Mouse (Mus musculus): ENCODE data around the gene Stmn1. TPM values are rescaled to one million over a fixed set of nuclear protein-coding genes. Genes with fewer than 3 reads are reported as not detected.

Gene Stmn1
- polyA plus RNA-seq, 1 experiment from 2014 or later = 5,657 TPM

DNA sequence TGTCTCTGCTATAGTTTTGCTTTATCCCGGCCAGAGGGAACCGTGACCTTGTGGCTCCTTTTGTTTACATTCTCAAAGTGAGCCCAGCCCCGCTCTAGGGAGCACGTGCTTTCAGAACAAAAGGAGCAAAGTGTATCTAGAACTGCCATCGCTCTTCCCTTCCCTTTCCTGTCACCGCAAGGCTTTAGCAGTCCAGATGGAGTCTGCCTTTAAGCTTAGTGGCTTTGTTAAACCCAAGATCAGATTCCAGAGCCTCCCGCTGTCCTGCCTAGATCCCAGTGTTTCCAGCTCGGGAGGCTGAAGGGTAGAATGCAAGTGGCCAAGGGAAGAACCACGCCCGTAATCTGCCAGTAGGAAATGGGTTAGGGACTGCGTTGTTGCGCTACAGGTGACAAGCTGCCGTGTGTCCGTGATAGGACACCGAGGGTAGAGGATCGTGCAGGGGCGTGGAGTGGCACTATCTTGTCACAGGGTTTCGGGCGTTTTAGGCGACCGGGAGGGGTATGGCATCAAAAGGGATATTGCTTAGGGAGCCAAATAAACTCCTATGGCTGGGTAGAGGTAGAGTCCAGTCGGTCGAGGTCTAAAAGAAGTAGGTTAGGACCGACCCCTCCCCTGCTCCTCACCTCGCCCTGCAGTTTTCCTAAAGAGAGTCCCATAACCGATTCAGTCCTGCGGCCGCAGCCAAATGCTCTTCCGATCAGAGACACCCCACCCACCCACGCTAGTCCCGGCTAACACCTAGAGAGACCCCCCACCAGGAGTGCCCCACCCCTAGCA is 495 bp upstream of the Stmn1 start:
- H3K27ac ChIP-seq (ENCODE audit: low read depth, low read length) = peak overlapping the region; percentile 99
- H3K9ac ChIP-seq (ENCODE audit: low read depth, low read length) = peak overlapping the region; percentile 97
- H3K4me3 ChIP-seq (ENCODE audit: low read length) = peak overlapping the region; percentile 96
- peaks cover 37% of the 10 kb centered on the region for H3K4me1 ChIP-seq (ENCODE audit: control insufficient read depth, insufficient read depth, low read depth, low read length)
- no peaks in the 10 kb centered on the region for H3K27me3 ChIP-seq (replicated peaks; ENCODE audit: control insufficient read depth, insufficient read depth, low read length)
- peaks cover 14% of the 10 kb centered on the region for H3K36me3 ChIP-seq (ENCODE audit: control insufficient read depth, insufficient read depth, low read length)
- H3K4me2 ChIP-seq (ENCODE audit: low read length) = peak overlapping the region; percentile 62
- WGBS = 0% methylated on average over 31 of the region's 31 CpGs
- H3K9me3 ChIP-seq (ENCODE audit: control insufficient read depth, low read length) = no peaks in the 10 kb centered on the region
- peak; percentile 21 for ATAC-seq

DNA sequence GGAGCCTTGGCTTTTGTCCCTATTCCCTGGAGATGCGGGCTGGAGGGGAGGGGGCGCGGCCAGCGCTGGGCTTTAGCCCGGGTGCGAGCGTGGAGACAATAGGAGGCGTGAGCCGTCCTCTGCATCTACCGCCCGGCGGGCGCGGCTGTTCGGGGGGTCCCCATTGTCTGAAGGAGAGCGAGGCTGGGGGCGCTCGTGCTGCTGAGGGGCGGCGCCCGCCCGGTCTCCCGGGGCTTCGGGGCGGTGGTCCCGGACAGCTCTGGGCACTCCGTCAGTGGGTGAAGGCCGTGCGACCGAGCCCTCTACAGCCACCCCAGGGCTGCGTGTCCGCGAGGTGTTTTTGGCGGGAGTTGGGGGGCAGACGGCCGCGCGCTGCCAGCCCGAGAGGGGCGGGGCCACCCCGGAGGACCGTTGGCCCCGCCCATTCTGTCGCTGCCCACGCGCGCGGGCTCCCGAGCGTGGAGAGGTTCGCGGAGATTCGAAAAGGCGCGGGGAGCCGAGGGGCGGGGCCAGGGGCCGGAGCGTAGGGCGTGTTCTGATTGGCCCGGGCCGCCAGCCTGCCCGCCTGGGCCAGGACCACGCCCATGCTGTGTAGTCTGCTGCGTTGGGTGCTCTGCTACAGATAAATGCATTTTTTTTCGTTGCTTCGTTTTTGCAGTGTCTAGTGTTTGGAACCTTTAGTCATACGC is 602 bp downstream of the Stmn1 start:
- peak; percentile 83 for ATAC-seq
- H3K9me3 ChIP-seq (ENCODE audit: control insufficient read depth, low read length) = no peaks in the 10 kb centered on the region
- peaks cover 18% of the 10 kb centered on the region for H3K36me3 ChIP-seq (ENCODE audit: control insufficient read depth, insufficient read depth, low read length)
- no peaks in the 10 kb centered on the region for H3K27me3 ChIP-seq (replicated peaks; ENCODE audit: control insufficient read depth, insufficient read depth, low read length)
- peak overlapping the region; percentile 96 for H3K4me3 ChIP-seq (ENCODE audit: low read length)
- under 1% methylated on average over 56 of the region's 68 CpGs for WGBS
- H3K4me1 ChIP-seq (ENCODE audit: control insufficient read depth, insufficient read depth, low read depth, low read length) = peaks cover 43% of the 10 kb centered on the region
- H3K4me2 ChIP-seq (ENCODE audit: low read length) = peak overlapping the region; percentile 74
- H3K27ac ChIP-seq (ENCODE audit: low read depth, low read length) = peak overlapping the region; percentile 99
- H3K9ac ChIP-seq (ENCODE audit: low read depth, low read length) = peak overlapping the region; percentile 97

DNA sequence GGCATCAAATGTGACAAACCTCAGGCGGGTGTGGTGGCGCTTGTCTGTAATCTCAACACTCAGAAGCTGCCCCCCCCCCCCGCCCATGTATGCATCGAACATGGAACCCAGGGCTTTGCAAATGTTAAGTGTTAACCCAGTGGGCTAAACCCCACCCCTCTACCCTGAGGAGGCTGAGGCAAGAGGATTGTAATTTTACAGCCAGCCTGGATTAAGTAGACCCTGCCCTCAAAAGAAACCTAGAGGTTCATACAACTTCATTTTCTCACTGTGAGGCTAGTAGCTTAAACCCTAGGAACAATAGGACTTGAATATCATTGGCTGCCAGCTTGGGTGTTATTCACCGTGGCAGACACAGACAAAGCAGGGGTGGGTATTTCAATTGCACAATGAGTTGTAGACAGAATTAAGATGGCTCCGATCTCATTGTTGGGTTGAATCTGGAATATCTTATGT is 1.2 kb downstream of the Stmn1 start:
- Histone ChIP-seq H3K27ac (ENCODE audit: low read depth, low read length) (peak overlapping the region; percentile 99), H3K9me3 (ENCODE audit: control insufficient read depth, low read length) (no peaks in the 10 kb centered on the region), H3K4me2 (ENCODE audit: low read length) (peak overlapping the region; percentile 74), H3K4me3 (ENCODE audit: low read length) (peak overlapping the region; percentile 96), H3K36me3 (ENCODE audit: control insufficient read depth, insufficient read depth, low read length) (peaks cover 25% of the 10 kb centered on the region), H3K27me3 (replicated peaks; ENCODE audit: control insufficient read depth, insufficient read depth, low read length) (no peaks in the 10 kb centered on the region), H3K4me1 (ENCODE audit: control insufficient read depth, insufficient read depth, low read depth, low read length) (peaks cover 49% of the 10 kb centered on the region), H3K9ac (ENCODE audit: low read depth, low read length) (peak overlapping the region; percentile 97)
- 5% methylated on average over 6 of the region's 6 CpGs for WGBS
- peak; percentile 22; the same call in 1 of the 2 replicates for ATAC-seq

DNA sequence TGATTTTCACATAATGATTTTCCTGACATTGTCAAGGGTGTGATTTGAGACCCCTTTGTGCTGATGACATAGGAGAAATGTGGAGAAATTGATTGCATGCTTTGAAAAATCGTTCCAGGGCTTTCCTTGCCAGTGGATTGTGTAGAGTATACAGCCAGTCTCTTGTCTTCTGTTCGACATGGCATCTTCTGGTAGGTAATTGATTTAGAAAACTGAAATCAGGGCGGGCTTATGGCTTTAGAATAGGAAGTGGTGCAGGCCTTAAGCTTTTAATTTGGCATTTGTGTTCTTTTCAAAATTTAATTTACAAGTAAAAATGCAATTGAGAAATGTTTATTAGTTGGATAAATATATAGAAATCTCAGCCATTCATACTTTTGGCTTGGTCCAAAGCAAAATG is 1.9 kb downstream of the Stmn1 start:
- Histone ChIP-seq H3K36me3 (ENCODE audit: control insufficient read depth, insufficient read depth, low read length) (peaks cover 30% of the 10 kb centered on the region), H3K4me3 (ENCODE audit: low read length) (peak overlapping the region; percentile 96), H3K4me1 (ENCODE audit: control insufficient read depth, insufficient read depth, low read depth, low read length) (peaks cover 52% of the 10 kb centered on the region), H3K9ac (ENCODE audit: low read depth, low read length) (peak overlapping the region; percentile 97), H3K9me3 (ENCODE audit: control insufficient read depth, low read length) (no peaks in the 10 kb centered on the region), H3K27ac (ENCODE audit: low read depth, low read length) (peak overlapping the region; percentile 99; the same call in 1 of the 2 replicates), H3K27me3 (replicated peaks; ENCODE audit: control insufficient read depth, insufficient read depth, low read length) (no peaks in the 10 kb centered on the region), H3K4me2 (ENCODE audit: low read length) (peak overlapping the region; percentile 74)
- no peak for ATAC-seq
- WGBS = 19% methylated on average over 3 of the region's 3 CpGs

DNA sequence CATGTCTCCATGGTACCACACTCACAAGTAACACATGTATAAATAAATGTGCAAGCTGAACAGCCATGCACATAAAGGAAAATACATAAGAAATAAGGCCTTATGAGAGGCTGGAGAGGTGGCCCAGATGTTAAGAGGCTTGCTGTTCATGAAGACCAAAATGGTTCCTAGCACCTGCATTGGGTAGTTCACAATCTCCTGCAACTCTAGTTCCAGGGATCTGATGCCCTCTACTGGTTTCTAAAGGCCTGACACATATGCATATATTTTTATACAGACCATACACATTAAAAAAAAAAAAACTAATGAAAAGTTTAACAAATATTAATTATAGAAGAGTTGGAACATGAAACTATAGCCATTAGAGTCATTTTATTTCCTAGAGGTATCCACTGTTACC is 3.3 kb downstream of the Stmn1 start:
- H3K9me3 ChIP-seq (ENCODE audit: control insufficient read depth, low read length) = no peaks in the 10 kb centered on the region
- H3K36me3 ChIP-seq (ENCODE audit: control insufficient read depth, insufficient read depth, low read length) = peaks cover 42% of the 10 kb centered on the region
- peak overlapping the region; percentile 49 for H3K27ac ChIP-seq (ENCODE audit: low read depth, low read length)
- H3K27me3 ChIP-seq (replicated peaks; ENCODE audit: control insufficient read depth, insufficient read depth, low read length) = no peaks in the 10 kb centered on the region
- ATAC-seq = no peak
- H3K9ac ChIP-seq (ENCODE audit: low read depth, low read length) = peak overlapping the region; percentile 53
- peak overlapping the region; percentile 96 for H3K4me3 ChIP-seq (ENCODE audit: low read length)
- H3K4me1 ChIP-seq (ENCODE audit: control insufficient read depth, insufficient read depth, low read depth, low read length) = peaks cover 40% of the 10 kb centered on the region
- H3K4me2 ChIP-seq (ENCODE audit: low read length) = peak overlapping the region; percentile 74

DNA sequence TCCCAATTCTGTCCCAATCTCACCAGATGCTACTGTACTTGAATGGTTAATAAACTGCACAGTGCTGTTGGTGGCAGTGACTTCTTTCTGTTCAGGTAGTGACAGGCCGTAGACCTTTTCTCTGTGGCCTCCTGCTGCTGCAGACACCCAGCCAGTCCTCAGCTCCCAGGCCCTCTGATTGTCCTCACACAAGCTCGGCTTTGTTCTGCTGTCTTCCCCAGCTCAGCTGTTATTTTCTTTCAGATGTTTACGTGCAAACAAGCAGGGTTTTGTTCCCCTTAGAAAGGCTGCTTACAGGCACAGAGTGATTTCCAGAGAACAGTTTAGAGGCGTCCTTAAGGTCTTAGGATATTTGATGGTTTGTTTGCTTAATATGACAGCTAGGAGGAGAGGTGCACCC is 5.6 kb downstream of the Stmn1 start:
- WGBS = 31% methylated on average over 4 of the region's 4 CpGs
- peak overlapping the region; percentile 32 for H3K4me2 ChIP-seq (ENCODE audit: low read length)
- peaks cover 47% of the 10 kb centered on the region for H3K36me3 ChIP-seq (ENCODE audit: control insufficient read depth, insufficient read depth, low read length)
- H3K9me3 ChIP-seq (ENCODE audit: control insufficient read depth, low read length) = no peaks in the 10 kb centered on the region
- no peak overlapping the region for H3K4me3 ChIP-seq (ENCODE audit: low read length)
- H3K4me1 ChIP-seq (ENCODE audit: control insufficient read depth, insufficient read depth, low read depth, low read length) = peaks cover 32% of the 10 kb centered on the region
- no peak for ATAC-seq
- H3K9ac ChIP-seq (ENCODE audit: low read depth, low read length) = peak overlapping the region; percentile 39; the same call in 1 of the 2 replicates
- H3K27ac ChIP-seq (ENCODE audit: low read depth, low read length) = peak overlapping the region; percentile 72
- H3K27me3 ChIP-seq (replicated peaks; ENCODE audit: control insufficient read depth, insufficient read depth, low read length) = no peaks in the 10 kb centered on the region

DNA sequence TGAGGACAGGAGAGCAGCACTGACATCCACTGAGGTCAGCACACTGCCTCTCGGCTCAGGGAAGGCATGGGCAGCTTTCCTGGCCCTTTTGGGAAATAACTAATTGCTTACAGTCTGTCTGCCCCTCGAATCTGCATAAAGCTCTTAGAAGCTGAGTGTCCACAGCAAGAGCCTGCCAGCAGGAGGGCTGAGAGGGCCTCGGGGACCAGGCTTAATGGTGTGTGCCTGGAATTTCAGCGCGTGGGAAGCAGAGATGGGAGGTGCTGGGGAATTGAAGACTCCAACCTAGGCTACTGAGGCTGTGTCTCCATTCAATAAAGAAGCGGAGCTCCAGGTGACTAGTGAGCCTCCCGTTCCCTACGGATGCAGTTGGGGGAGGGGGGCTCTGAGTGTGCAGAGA is 6.1 kb downstream of the Stmn1 start:
- Histone ChIP-seq H3K9ac (ENCODE audit: low read depth, low read length) (peak overlapping the region; percentile 39; the same call in 1 of the 2 replicates), H3K4me3 (ENCODE audit: low read length) (no peak overlapping the region), H3K4me1 (ENCODE audit: control insufficient read depth, insufficient read depth, low read depth, low read length) (peaks cover 32% of the 10 kb centered on the region), H3K36me3 (ENCODE audit: control insufficient read depth, insufficient read depth, low read length) (peaks cover 47% of the 10 kb centered on the region), H3K27me3 (replicated peaks; ENCODE audit: control insufficient read depth, insufficient read depth, low read length) (no peaks in the 10 kb centered on the region), H3K4me2 (ENCODE audit: low read length) (peak overlapping the region; percentile 32), H3K9me3 (ENCODE audit: control insufficient read depth, low read length) (no peaks in the 10 kb centered on the region), H3K27ac (ENCODE audit: low read depth, low read length) (peak overlapping the region; percentile 72)
- ATAC-seq = 0 out of 2 replicates have a peak, but pooled peaks have one; percentile 16
- 23% methylated on average over 8 of the region's 8 CpGs for WGBS

DNA sequence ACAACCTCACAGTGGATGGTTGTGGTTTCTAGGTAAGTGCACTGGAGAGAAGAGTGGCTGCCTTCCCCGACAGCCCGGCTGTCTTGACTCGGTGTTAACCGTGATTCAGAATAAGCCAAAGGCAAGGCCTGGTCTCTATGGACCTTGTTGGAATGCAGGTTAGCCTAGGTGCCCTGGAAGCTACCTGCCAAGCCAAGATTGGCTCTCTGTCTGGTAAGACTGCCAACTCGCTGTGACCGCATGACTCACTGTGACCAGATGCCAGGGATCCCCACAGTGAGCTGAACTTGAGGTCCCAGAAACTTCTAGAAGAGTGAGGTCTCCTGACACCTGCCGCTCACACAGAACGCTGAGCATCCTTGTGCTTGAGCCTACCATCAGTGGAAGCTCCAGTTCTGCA is 8.8 kb downstream of the Stmn1 start:
- Histone ChIP-seq H3K4me1 (ENCODE audit: control insufficient read depth, insufficient read depth, low read depth, low read length) (peaks cover 22% of the 10 kb centered on the region), H3K27ac (ENCODE audit: low read depth, low read length) (no peak overlapping the region), H3K9ac (ENCODE audit: low read depth, low read length) (no peak overlapping the region), H3K4me2 (ENCODE audit: low read length) (no peak overlapping the region), H3K27me3 (replicated peaks; ENCODE audit: control insufficient read depth, insufficient read depth, low read length) (no peaks in the 10 kb centered on the region), H3K9me3 (ENCODE audit: control insufficient read depth, low read length) (no peaks in the 10 kb centered on the region), H3K36me3 (ENCODE audit: control insufficient read depth, insufficient read depth, low read length) (peaks cover 39% of the 10 kb centered on the region), H3K4me3 (ENCODE audit: low read length) (no peak overlapping the region)
- ATAC-seq = no peak
- 84% methylated on average over 8 of the region's 8 CpGs for WGBS

DNA sequence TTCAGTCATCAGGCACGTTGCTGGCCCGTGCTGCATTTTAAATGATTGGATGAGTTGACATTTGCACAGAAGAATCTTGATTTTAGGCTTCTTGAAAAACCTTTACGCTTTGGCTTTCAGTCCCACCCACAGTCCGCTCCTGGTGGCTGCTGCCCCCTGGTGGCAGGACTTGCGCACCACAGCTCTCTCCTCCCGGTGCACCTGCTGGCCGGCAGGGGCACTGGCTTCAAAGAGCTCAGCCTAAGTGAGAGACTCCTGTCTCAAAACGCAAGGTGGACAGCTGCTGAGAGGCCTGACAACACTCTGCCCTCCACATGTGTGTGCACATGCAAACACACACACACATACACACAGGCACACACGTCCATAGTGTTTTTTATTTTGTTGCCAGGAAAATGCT is 9.9 kb downstream of the Stmn1 start:
- no peak overlapping the region for H3K4me3 ChIP-seq (ENCODE audit: low read length)
- ATAC-seq = peak; percentile 66
- H3K9ac ChIP-seq (ENCODE audit: low read depth, low read length) = peak overlapping the region; percentile 44; the same call in 1 of the 2 replicates
- H3K27me3 ChIP-seq (replicated peaks; ENCODE audit: control insufficient read depth, insufficient read depth, low read length) = no peaks in the 10 kb centered on the region
- H3K4me2 ChIP-seq (ENCODE audit: low read length) = no peak overlapping the region
- 0 out of 2 replicates have a peak overlapping the region, but pooled peaks have one; percentile 50 for H3K27ac ChIP-seq (ENCODE audit: low read depth, low read length)
- no peaks in the 10 kb centered on the region for H3K9me3 ChIP-seq (ENCODE audit: control insufficient read depth, low read length)
- WGBS = 3% methylated on average over 9 of the region's 9 CpGs
- peaks cover 11% of the 10 kb centered on the region for H3K4me1 ChIP-seq (ENCODE audit: control insufficient read depth, insufficient read depth, low read depth, low read length)
- H3K36me3 ChIP-seq (ENCODE audit: control insufficient read depth, insufficient read depth, low read length) = peaks cover 30% of the 10 kb centered on the region
